Mouse (Mus musculus): ENCODE measurements around the gene Jmjd8. TPM values are rescaled to one million over a fixed set of nuclear protein-coding genes. Genes with fewer than 3 reads are reported as not detected.

The Jmjd8 gene
- polyA plus RNA-seq, 1 experiment from 2014 or later, result 22.7 TPM

- no peak for TF ChIP-seq CTCF (IDR thresholded peaks at IDR 0.05; ENCODE audit: low read depth)
- Histone ChIP-seq H3K36me3 (ENCODE audit: control insufficient read depth, insufficient read depth) (no peaks in the 10 kb centered on the region), H3K4me1 (replicated peaks; ENCODE audit: control insufficient read depth, insufficient read depth, low read length) (no peaks in the 10 kb centered on the region; the same call in 1 of the 2 replicates), H3K4me3 (ENCODE audit: low read depth, low read length) (no peak overlapping the region), H3K9me3 (ENCODE audit: control insufficient read depth) (no peaks in the 10 kb centered on the region), H3K27ac (ENCODE audit: low read depth, low read length) (no peak overlapping the region), H3K27me3 (replicated peaks; ENCODE audit: control insufficient read depth, insufficient read depth, low read length) (peaks cover 35% of the 10 kb centered on the region), H3K9ac (ENCODE audit: low read depth, low read length) (no peak overlapping the region), H3K4me2 (replicated peaks; ENCODE audit: low read depth) (no peak overlapping the region)
- WGBS, result 82% methylated on average over 11 of the region's 11 CpGs
- ATAC-seq, result no peak
Observed at GRCm38 (mm10) chr17:25817662-25818061, 11.0 kb upstream of the Jmjd8 start.

GRCm38 (mm10) chr17:25818851-25819780 is 9.6 kb upstream of the Jmjd8 start:
- Histone ChIP-seq H3K4me3 (ENCODE audit: low read depth, low read length) (0 out of 2 replicates have a peak overlapping the region, but pooled peaks have one; percentile 7), H3K36me3 (ENCODE audit: control insufficient read depth, insufficient read depth) (no peaks in the 10 kb centered on the region), H3K27ac (ENCODE audit: low read depth, low read length) (no peak overlapping the region), H3K9me3 (ENCODE audit: control insufficient read depth) (no peaks in the 10 kb centered on the region), H3K4me2 (replicated peaks; ENCODE audit: low read depth) (peak overlapping the region; percentile 18; the same call in 1 of the 2 replicates), H3K27me3 (replicated peaks; ENCODE audit: control insufficient read depth, insufficient read depth, low read length) (peaks cover 30% of the 10 kb centered on the region), H3K9ac (ENCODE audit: low read depth, low read length) (no peak overlapping the region), H3K4me1 (replicated peaks; ENCODE audit: control insufficient read depth, insufficient read depth, low read length) (peaks cover 2% of the 10 kb centered on the region)
- no peak for TF ChIP-seq CTCF (IDR thresholded peaks at IDR 0.05; ENCODE audit: low read depth)
- peak; percentile 35; the same call in 1 of the 2 replicates for ATAC-seq
- WGBS, result 7% methylated on average over 43 of the region's 46 CpGs

- under 1% methylated on average over 18 of the region's 18 CpGs for WGBS
Observed at GRCm38 (mm10) chr17:25823452-25823851, 5.2 kb upstream of the Jmjd8 start, which contains the start of gene Wdr24. TSS of gene Wdr24 (plus strand) at chr17:25823627.

GRCm38 (mm10) chr17:25824362-25825142 is 4.1 kb upstream of the Jmjd8 start:
- peak overlapping the region; percentile 68 for H3K9ac ChIP-seq (ENCODE audit: low read depth, low read length)
- H3K36me3 ChIP-seq (ENCODE audit: control insufficient read depth, insufficient read depth), result peaks cover 15% of the 10 kb centered on the region
- peak overlapping the region; percentile 62 for H3K4me3 ChIP-seq (ENCODE audit: low read depth, low read length)
- no peak overlapping the region for H3K27ac ChIP-seq (ENCODE audit: low read depth, low read length)
- peaks cover 9% of the 10 kb centered on the region for H3K27me3 ChIP-seq (replicated peaks; ENCODE audit: control insufficient read depth, insufficient read depth, low read length)
- WGBS, result 64% methylated on average over 17 of the region's 17 CpGs
- peaks cover 10% of the 10 kb centered on the region for H3K4me1 ChIP-seq (replicated peaks; ENCODE audit: control insufficient read depth, insufficient read depth, low read length)
- no peaks in the 10 kb centered on the region for H3K9me3 ChIP-seq (ENCODE audit: control insufficient read depth)
- TF ChIP-seq CTCF (IDR thresholded peaks at IDR 0.05; ENCODE audit: low read depth), result no peak
- H3K4me2 ChIP-seq (replicated peaks; ENCODE audit: low read depth), result peak overlapping the region; percentile 94
- ATAC-seq, result no peak

More at GRCm38 (mm10) chr17:25823452-25823851, 5.2 kb upstream of the Jmjd8 start, which contains the start of gene Wdr24:
- peak within 1 kb of the TSS; percentile 94 for H3K4me2 ChIP-seq (replicated peaks; ENCODE audit: low read depth)
- H3K27me3 ChIP-seq (replicated peaks; ENCODE audit: control insufficient read depth, insufficient read depth, low read length), result peaks cover 20% of the 10 kb centered on the region
- TF ChIP-seq CTCF (IDR thresholded peaks at IDR 0.05; ENCODE audit: low read depth), result no peak
- peaks cover 10% of the 10 kb centered on the region for H3K4me1 ChIP-seq (replicated peaks; ENCODE audit: control insufficient read depth, insufficient read depth, low read length)
- peaks cover 15% of the 10 kb centered on the region for H3K36me3 ChIP-seq (ENCODE audit: control insufficient read depth, insufficient read depth)
- H3K4me3 ChIP-seq (ENCODE audit: low read depth, low read length), result peak within 1 kb of the TSS; percentile 62
- H3K9ac ChIP-seq (ENCODE audit: low read depth, low read length), result peak within 1 kb of the TSS; percentile 68
- 0 out of 2 replicates have a peak within 1 kb of the TSS, but pooled peaks have one; percentile 30 for H3K27ac ChIP-seq (ENCODE audit: low read depth, low read length)
- no peaks in the 10 kb centered on the region for H3K9me3 ChIP-seq (ENCODE audit: control insufficient read depth)
- ATAC-seq, result 0 out of 2 replicates have a peak, but pooled peaks have one; percentile 28

- peaks cover 10% of the 10 kb centered on the region for H3K4me1 ChIP-seq (replicated peaks; ENCODE audit: control insufficient read depth, insufficient read depth, low read length)
- H3K36me3 ChIP-seq (ENCODE audit: control insufficient read depth, insufficient read depth), result peaks cover 18% of the 10 kb centered on the region
- 0 out of 2 replicates have a peak overlapping the region, but pooled peaks have one; percentile 94 for H3K4me2 ChIP-seq (replicated peaks; ENCODE audit: low read depth)
- no peak for TF ChIP-seq CTCF (IDR thresholded peaks at IDR 0.05; ENCODE audit: low read depth)
- peaks cover 2% of the 10 kb centered on the region for H3K27me3 ChIP-seq (replicated peaks; ENCODE audit: control insufficient read depth, insufficient read depth, low read length)
- no peak overlapping the region for H3K9ac ChIP-seq (ENCODE audit: low read depth, low read length)
- 91% methylated on average over 6 of the region's 6 CpGs for WGBS
- no peak overlapping the region for H3K27ac ChIP-seq (ENCODE audit: low read depth, low read length)
- no peak overlapping the region for H3K4me3 ChIP-seq (ENCODE audit: low read depth, low read length)
- no peak for ATAC-seq
- no peaks in the 10 kb centered on the region for H3K9me3 ChIP-seq (ENCODE audit: control insufficient read depth)
Observed at GRCm38 (mm10) chr17:25825311-25825710, 3.4 kb upstream of the Jmjd8 start.
